Mouse (Mus musculus): ENCODE results near the gene Slc36a1. TPM values are rescaled to one million over a fixed set of nuclear protein-coding genes. Genes with fewer than 3 reads are reported as not detected.

Slc36a1 gene
- total and polyA plus RNA-seq, 3 experiments = 4.4 to 6.2 (median 5.8) TPM

DNA sequence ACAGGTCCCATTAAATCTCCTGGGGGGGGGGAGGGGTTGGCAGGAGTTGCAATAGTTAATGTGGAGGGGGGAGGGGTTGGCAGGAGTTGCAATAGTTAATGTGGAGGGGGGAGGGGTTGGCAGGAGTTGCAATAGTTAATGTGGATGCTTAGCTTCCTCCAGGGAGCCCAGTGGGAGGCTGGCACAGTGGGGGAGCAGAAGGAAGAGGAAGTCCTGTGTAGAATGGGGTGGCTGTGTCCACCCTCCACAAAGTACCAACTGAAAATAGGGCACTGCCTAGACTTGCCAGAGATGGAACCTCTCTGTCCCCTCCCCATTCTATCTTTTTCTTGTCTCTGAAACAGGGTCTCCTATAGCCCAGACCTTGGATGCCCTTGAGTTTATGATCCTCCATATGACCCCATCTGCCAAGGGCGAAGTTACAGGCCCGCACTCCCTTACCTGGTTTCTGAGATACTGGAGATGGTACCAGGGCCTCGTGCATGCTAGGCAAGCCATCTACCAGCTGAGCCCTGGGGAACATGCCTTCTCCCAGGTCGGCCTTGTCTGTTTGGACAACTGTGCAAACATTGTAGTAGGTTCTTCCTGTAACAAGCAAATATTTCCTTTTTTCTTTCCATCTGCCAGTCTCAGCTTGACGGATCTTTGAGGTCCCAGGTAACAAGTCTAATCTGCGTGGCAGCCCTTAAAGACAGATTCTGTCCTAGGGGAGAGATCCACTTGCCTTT lies 5.6 kb downstream of the Slc36a1 start:
- H3K4me1 ChIP-seq (ENCODE audit: insufficient read depth, low read depth, low read length) = peaks cover 17% of the 10 kb centered on the region
- no peaks in the 10 kb centered on the region for H3K9me3 ChIP-seq (replicated peaks)
- peaks cover 56% of the 10 kb centered on the region for H3K36me3 ChIP-seq (replicated peaks)
- DNase-seq (ENCODE audit: low spot score) (no peak), ATAC-seq (ENCODE audit: extremely low read depth, insufficient number of reproducible peaks, low FRiP score, poor library complexity, severe bottlenecking) (no peak)
- no peaks in the 10 kb centered on the region for H3K27me3 ChIP-seq (ENCODE audit: insufficient read depth, low read length)
- no peak overlapping the region for H3K4me3 ChIP-seq (ENCODE audit: low read depth, low read length)
- no peak for TF ChIP-seq GATA2 (IDR thresholded peaks at IDR 0.05; ENCODE audit: borderline replicate concordance, low read depth, low read length)

DNA sequence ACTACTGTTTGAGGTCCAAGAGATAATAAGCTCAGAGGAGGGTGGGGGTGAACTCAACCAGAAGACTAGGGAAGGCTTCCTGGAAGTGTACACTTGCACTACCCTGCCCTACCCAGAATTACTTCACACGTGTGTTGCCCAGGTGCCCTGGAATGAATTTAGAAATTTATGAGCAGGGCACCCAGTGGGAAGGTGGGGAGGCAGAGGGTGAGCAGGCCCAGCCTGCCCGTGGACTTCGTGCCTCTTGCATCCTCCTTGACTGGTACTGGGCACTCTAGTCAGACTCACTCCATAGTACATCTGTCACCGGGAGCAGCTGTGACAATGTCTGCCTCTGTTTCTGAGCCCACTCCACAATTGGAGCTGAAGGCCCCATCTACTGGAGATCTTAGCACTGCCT lies 9.4 kb downstream of the Slc36a1 start:
- Histone ChIP-seq H3K4me3 (ENCODE audit: low read depth, low read length) (no peak overlapping the region), H3K27me3 (ENCODE audit: insufficient read depth, low read length) (no peaks in the 10 kb centered on the region), H3K4me1 (ENCODE audit: insufficient read depth, low read depth, low read length) (peaks cover 14% of the 10 kb centered on the region), H3K9me3 (replicated peaks) (no peaks in the 10 kb centered on the region), H3K36me3 (replicated peaks) (peaks cover 74% of the 10 kb centered on the region)
- TF ChIP-seq GATA2 (IDR thresholded peaks at IDR 0.05; ENCODE audit: borderline replicate concordance, low read depth, low read length) = no peak
- TF ChIP-seq CTCF (IDR thresholded peaks at IDR 0.05; ENCODE audit: low read depth, low read length) = no peak
- no peak for TF ChIP-seq TAL1 (conservative IDR thresholded peaks at IDR 0.05; ENCODE audit: low read depth, low read length)
- no peak for TF ChIP-seq POLR2AphosphoS5 (IDR thresholded peaks at IDR 0.05; ENCODE audit: insufficient replicate concordance, low read depth, low read length)
- TF ChIP-seq GATA1 (IDR thresholded peaks at IDR 0.05; ENCODE audit: borderline replicate concordance, low read length) = no peak
- DNase-seq (ENCODE audit: low spot score) (no peak), ATAC-seq (ENCODE audit: extremely low read depth, insufficient number of reproducible peaks, low FRiP score, poor library complexity, severe bottlenecking) (no peak)

DNA sequence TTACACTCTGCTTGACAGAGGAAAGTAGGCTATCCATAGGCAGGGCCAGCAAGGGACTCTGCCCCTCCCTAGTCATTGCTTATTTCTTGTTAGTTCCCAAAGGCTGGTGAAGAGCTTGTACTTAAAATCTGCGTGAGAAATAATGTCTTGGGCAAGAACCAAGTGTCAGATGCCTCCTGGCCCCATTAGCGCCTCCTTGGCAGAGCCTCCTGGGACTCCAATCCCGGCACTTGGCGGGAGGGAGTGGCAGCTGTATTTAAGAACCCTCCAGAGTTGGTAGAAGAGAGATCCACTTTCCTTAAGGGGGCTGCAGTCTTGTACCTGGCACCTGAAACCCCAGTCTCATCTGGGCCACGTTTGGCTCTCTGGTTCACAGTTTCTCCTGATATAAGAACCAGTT lies 10.0 kb downstream of the Slc36a1 start:
- H3K4me1 ChIP-seq (ENCODE audit: insufficient read depth, low read depth, low read length) = peaks cover 14% of the 10 kb centered on the region
- H3K9me3 ChIP-seq (replicated peaks) = no peaks in the 10 kb centered on the region
- H3K36me3 ChIP-seq (replicated peaks) = peaks cover 79% of the 10 kb centered on the region
- ATAC-seq (ENCODE audit: extremely low read depth, insufficient number of reproducible peaks, low FRiP score, poor library complexity, severe bottlenecking) = no peak
- no peaks in the 10 kb centered on the region for H3K27me3 ChIP-seq (ENCODE audit: insufficient read depth, low read length)
- TF ChIP-seq TAL1 (conservative IDR thresholded peaks at IDR 0.05; ENCODE audit: low read depth, low read length) (no peak), GATA1 (IDR thresholded peaks at IDR 0.05; ENCODE audit: borderline replicate concordance, low read length) (no peak), CTCF (IDR thresholded peaks at IDR 0.05; ENCODE audit: low read depth, low read length) (no peak), GATA2 (IDR thresholded peaks at IDR 0.05; ENCODE audit: borderline replicate concordance, low read depth, low read length) (no peak), POLR2AphosphoS5 (IDR thresholded peaks at IDR 0.05; ENCODE audit: insufficient replicate concordance, low read depth, low read length) (no peak)
- no peak for DNase-seq (ENCODE audit: low spot score)
- H3K4me3 ChIP-seq (ENCODE audit: low read depth, low read length) = no peak overlapping the region

DNA sequence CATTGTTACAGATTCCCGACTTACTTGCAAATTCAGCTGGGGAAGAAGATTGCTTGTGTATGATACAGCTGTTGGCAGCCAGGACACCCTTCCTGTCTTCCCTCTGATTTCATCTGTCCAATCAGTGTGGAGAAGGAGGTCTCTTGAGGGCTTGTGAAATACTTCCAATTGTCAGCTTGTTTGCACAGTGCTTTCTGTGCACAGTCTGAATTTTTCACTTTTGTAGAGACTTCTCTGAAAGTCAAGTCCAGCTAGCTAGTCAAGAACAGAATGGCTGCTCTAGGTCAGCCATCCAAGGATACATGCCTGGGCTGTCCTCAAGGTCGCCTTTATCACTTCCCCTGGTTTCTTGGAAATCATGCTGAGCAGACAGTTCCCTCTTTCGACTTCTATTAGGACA lies 10.8 kb downstream of the Slc36a1 start:
- peaks cover 83% of the 10 kb centered on the region for H3K36me3 ChIP-seq (replicated peaks)
- no peak for ATAC-seq (ENCODE audit: extremely low read depth, insufficient number of reproducible peaks, low FRiP score, poor library complexity, severe bottlenecking)
- H3K9me3 ChIP-seq (replicated peaks) = no peaks in the 10 kb centered on the region
- TF ChIP-seq TAL1 (conservative IDR thresholded peaks at IDR 0.05; ENCODE audit: low read depth, low read length) (no peak), POLR2AphosphoS5 (IDR thresholded peaks at IDR 0.05; ENCODE audit: insufficient replicate concordance, low read depth, low read length) (no peak), GATA2 (IDR thresholded peaks at IDR 0.05; ENCODE audit: borderline replicate concordance, low read depth, low read length) (no peak), GATA1 (IDR thresholded peaks at IDR 0.05; ENCODE audit: borderline replicate concordance, low read length) (no peak), CTCF (IDR thresholded peaks at IDR 0.05; ENCODE audit: low read depth, low read length) (no peak)
- H3K4me1 ChIP-seq (ENCODE audit: insufficient read depth, low read depth, low read length) = peaks cover 14% of the 10 kb centered on the region
- no peaks in the 10 kb centered on the region for H3K27me3 ChIP-seq (ENCODE audit: insufficient read depth, low read length)
- no peak overlapping the region for H3K4me3 ChIP-seq (ENCODE audit: low read depth, low read length)
- no peak for DNase-seq (ENCODE audit: low spot score)

DNA sequence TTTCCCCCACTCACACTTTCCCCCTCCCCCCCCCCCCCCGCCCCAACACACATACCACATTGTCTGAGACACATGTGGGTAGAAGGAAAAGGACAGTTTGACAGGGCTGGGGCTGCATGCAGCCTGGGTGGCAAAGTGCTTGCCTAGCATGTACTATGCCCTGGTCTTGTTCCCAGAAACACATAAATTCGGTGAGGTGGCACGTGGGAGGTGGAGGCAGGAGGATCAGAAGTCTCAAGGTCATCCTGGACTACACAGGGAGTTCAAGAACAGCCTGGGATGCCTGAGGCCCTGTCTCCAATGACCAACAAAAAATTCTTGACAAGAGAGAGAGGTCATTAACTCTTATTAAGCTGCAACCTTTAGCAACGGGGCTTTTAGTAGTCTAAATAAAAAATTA lies 11.9 kb downstream of the Slc36a1 start:
- H3K9me3 ChIP-seq (replicated peaks) = no peaks in the 10 kb centered on the region
- TF ChIP-seq GATA2 (IDR thresholded peaks at IDR 0.05; ENCODE audit: borderline replicate concordance, low read depth, low read length) (no peak), CTCF (IDR thresholded peaks at IDR 0.05; ENCODE audit: low read depth, low read length) (no peak), POLR2AphosphoS5 (IDR thresholded peaks at IDR 0.05; ENCODE audit: insufficient replicate concordance, low read depth, low read length) (no peak), GATA1 (IDR thresholded peaks at IDR 0.05; ENCODE audit: borderline replicate concordance, low read length) (no peak), TAL1 (conservative IDR thresholded peaks at IDR 0.05; ENCODE audit: low read depth, low read length) (no peak)
- H3K4me1 ChIP-seq (ENCODE audit: insufficient read depth, low read depth, low read length) = peaks cover 14% of the 10 kb centered on the region
- ATAC-seq (ENCODE audit: extremely low read depth, insufficient number of reproducible peaks, low FRiP score, poor library complexity, severe bottlenecking) (no peak), DNase-seq (ENCODE audit: low spot score) (no peak)
- peaks cover 88% of the 10 kb centered on the region for H3K36me3 ChIP-seq (replicated peaks)
- no peaks in the 10 kb centered on the region for H3K27me3 ChIP-seq (ENCODE audit: insufficient read depth, low read length)
- no peak overlapping the region for H3K4me3 ChIP-seq (ENCODE audit: low read depth, low read length)

DNA sequence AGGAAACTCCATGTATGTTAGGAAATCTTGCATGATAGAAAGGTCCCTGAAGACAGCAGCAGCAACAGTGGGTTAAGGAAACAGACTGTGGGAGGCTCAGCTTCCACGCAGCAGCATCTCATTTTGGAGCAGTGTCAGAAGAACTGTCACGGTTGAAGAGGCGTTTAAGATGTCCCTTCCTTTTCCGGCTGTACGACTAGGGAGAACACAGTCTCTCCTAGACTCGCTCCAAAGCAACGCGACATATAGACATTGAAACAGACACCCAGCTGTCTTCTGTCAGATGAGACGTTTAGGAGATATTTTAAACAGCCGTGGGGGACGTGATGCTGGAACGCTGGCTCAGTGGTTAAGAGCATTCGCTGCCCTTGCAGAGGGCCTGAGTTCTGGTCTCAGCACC lies 12.7 kb downstream of the Slc36a1 start:
- TF ChIP-seq CTCF (IDR thresholded peaks at IDR 0.05; ENCODE audit: low read depth, low read length) (no peak), POLR2AphosphoS5 (IDR thresholded peaks at IDR 0.05; ENCODE audit: insufficient replicate concordance, low read depth, low read length) (no peak), TAL1 (conservative IDR thresholded peaks at IDR 0.05; ENCODE audit: low read depth, low read length) (no peak), GATA2 (IDR thresholded peaks at IDR 0.05; ENCODE audit: borderline replicate concordance, low read depth, low read length) (no peak), GATA1 (IDR thresholded peaks at IDR 0.05; ENCODE audit: borderline replicate concordance, low read length) (no peak)
- DNase-seq (ENCODE audit: low spot score) (no peak), ATAC-seq (ENCODE audit: extremely low read depth, insufficient number of reproducible peaks, low FRiP score, poor library complexity, severe bottlenecking) (no peak)
- no peak overlapping the region for H3K4me3 ChIP-seq (ENCODE audit: low read depth, low read length)
- H3K4me1 ChIP-seq (ENCODE audit: insufficient read depth, low read depth, low read length) = peaks cover 11% of the 10 kb centered on the region
- no peaks in the 10 kb centered on the region for H3K27me3 ChIP-seq (ENCODE audit: insufficient read depth, low read length)
- no peaks in the 10 kb centered on the region for H3K9me3 ChIP-seq (replicated peaks)
- peaks cover 88% of the 10 kb centered on the region for H3K36me3 ChIP-seq (replicated peaks)

Measured in G1E (cell line).